Mouse (Mus musculus) kidney, postnatal 36 days (tissue): ENCODE data around the gene Tlx1.

Source experiments
- DNase-seq, 2 experiments: peaks; one replicate each; pipeline ENCODE4 v3.0.0; 2021 to 2022; ENCODE audit warnings: mixed read lengths in 2 of 2

The Tlx1 gene

DNA sequence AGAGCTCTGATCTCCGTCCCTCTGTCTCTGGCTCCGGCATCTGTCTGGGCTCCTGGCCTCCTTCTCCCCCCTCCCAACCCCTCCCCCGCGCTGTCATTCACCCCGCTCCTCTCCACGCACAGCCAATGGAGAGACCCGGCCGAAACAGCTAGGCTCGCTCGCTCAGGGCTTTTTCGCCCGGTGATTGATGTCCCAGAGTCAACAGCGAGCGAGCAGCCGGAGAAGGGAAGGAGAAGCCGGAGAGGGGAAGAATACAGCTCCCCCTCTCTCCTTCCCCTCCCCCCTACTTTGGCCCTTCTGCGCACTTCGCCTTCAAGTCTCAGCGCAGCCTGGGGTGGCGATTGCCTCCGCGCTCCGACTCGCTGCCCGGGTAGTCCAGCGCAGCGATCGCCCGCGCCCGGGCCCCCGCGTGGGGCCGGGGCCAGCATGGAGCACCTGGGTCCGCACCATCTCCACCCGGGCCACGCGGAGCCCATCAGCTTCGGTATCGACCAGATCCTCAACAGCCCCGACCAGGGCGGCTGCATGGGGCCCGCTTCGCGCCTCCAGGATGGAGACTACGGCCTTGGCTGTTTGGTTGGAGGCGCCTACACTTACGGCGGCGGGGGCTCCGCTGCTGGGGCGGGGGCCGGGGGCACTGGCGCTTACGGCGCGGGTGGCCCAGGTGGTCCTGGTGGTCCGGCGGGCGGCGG is at the start of gene Tlx1:
TSS of gene Tlx1 (plus strand) at position 191 of the 692 bp plus-strand sequence.
- no peak for DNase-seq

DNA sequence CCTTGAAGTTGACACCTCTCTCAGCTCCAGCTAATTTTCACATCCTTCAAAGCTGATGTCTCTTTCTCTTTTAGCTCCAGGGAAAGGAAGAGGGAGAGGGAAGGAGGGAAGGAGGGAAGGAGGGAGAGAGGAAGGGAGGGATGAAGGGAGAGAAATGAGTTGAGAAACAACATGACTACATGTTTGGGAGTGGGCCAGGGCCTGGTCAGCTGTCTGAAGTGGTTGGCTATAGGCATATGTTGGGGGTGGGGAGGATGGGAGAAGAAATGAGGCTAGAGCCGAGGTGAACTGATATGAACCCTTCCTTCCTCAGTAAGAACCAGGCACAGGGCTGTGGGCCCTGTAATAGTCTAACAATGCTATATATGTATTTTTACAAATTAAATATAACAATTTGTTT is 44.9 kb upstream of the Tlx1 start:
- DNase-seq: no peak

DNA sequence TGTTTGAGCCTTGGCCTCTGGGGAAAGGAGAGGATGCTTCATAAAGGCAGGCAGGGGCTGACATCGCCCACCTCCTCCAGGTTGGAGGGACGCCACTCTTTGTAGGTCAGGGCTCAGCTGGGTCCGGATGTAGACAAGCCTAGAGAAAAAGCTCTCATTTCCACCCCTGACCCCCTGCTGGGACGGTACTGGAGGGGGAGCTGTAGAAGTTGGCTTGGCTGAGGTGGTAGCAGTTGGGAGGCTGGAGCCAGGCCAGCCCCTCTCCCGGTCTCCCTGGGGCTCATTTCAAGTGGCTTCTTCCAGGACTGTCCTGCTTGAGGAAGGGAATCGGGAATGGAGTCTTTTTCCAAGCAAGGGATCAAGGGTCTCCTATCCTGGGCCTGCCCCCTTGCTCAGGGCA is 43.8 kb upstream of the Tlx1 start:
- no peak for DNase-seq

DNA sequence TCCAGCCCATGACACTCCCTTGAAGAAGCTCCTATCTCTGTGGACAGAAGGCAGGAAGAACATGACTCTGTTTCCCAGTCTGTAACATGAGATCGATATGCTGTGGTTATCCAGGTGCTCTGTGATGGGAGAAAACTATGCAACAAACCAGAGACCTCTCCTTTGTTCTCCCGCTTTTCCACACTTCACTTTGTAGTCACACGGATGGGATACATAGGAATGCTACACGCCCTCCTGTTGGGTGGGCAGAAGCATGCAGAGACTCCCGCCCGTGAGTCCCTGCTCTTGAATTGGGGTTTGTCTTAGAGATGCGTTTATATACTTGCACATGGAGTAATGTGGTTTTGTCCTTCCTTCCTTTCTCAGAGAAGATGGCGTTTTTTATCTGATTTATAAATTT is 39.8 kb upstream of the Tlx1 start:
- no peak for DNase-seq

DNA sequence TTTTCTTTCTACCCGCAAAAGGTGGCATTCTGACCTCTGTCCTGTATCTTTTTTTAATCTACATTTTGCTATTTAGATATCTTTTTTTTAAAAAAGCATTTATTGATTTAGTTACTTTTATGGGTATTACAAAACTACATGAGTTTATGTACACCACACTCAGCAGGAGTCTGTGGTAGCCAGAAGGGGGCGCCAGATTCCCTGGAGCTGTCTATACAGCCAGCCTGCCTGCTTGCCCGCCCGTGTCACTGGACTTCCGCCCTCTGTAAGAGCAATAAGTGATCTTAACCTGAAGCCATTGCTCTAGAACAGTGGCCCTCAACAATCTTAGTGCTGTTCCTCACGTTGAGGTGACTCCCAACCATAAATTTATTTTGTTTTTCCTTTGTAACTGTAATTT is 38.0 kb upstream of the Tlx1 start:
- DNase-seq: no peak

DNA sequence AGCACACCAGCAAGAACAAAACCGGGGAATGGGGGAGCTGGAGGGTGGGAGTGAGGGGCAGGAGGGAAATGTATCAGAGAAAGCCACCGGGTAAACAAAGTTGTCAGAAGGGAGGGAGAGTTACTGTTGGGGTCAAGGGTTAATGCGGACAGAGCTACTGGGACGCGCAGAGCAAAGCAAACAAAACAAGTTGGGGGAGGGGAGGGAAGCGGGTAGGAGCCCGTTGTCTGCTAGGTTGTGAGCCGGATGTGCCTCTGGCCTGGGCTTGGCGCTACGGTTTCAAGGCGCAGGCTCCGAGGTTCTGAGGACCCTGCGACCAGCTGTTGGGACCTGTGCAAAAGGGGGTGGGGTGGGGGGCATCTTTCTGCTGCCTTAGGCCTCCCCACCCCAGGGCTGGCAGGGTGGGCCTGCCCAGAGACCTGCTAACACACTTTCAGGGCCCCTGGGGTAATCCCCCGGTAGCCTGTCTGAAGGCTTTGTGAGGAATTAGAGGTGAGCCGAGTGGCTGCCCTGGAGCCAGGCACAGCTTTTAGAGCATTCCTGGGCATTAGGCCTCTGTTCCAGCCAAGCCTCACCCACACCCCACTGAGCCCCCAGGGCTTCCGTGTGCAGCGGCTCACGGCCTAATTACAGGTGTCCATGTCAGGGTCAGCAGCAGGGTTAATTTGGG is 36.6 kb upstream of the Tlx1 start:
- peak; percentile 25 to 32 for DNase-seq

DNA sequence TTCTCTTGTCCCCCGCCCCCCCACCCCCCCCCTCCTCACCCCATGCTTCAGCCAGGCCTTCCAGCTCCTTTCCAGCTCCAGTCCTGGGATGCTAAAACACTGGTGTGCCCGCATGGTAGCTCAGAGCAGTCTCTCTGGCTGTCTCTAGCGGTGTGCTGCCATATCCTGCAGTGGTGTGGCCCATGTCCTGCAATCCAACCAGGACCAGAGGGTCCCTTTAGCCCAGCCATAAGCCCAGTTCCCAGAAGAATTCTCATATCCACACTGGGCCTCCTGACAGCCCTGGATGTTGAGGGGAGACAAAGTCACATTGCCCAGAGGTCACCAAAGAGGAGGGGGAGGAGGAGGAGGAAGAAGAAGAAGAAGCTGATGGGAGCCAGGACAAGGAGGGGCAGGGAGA is 35.7 kb upstream of the Tlx1 start:
- no peak for DNase-seq

DNA sequence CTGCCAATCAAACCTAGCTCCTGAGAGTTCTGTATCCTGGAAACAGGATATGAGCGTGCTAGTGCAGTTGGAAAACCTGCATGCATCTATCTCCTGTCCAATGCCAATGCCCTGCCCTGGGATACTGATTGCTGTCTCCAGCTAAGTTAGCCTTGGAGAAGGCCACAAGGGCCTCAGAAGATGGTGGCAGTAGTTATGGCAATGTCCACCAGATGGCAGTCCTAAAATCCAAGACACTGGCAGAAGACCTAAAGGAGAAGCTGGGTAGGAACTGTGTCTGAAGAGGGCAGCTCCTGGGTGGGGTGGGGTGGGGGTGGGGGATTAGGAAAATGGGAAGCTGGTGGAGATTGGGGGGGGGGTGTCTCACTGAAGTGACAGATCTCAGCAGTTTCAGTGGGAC is 33.7 kb upstream of the Tlx1 start:
- DNase-seq: peak; percentile 46 to 77

DNA sequence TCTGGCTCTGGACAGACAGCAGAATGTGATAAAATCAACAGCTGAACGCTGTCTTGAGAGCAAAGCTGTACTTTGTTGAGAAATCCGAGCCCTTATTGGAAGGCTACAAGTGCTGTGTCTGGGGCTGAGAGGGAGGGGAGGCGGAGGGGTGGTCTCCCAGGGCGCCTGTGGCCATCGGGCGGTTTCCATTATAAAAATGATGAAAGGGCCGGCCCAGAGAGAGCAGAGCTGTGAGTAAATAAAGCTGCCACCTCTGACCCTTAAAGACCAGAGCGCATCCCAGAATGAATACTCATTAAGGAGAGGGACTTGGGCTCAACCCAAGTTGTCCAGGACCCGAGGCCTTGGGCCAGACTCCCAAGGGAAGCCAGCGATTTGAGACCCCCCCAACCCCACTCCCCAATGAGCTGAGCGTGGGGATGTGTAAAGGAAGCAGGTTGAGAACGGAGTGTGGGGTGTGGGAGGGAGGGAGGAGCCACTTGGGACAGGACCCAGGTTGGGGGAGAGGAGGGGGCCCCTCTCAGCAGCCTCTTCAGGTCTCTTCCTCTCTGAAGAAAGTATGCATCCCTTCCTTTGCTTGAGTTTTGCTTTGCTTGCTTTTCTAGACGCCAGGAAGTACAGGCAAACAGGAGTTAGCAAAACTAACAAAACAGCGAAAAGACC is 18.4 kb upstream of the Tlx1 start:
- DNase-seq: no peak

DNA sequence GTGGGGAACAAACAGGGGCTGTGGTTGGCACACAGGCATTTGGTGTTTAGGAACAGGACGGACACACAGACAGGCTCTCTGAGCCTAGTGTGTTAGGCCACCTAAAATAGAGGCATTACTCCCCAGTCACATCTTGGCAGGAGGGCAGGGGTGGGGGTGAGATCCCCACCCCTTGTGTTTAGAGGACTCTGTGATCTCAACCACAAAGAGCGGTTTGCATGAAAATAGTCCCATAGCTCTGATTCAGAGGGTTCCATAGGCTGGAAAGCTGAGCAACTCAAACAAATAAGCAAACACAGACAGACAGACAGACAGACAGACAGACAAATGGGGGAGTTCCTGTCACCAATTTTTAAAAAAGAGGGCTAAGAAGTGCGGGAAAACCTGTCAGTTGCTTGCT is 7.9 kb upstream of the Tlx1 start:
- no peak for DNase-seq

DNA sequence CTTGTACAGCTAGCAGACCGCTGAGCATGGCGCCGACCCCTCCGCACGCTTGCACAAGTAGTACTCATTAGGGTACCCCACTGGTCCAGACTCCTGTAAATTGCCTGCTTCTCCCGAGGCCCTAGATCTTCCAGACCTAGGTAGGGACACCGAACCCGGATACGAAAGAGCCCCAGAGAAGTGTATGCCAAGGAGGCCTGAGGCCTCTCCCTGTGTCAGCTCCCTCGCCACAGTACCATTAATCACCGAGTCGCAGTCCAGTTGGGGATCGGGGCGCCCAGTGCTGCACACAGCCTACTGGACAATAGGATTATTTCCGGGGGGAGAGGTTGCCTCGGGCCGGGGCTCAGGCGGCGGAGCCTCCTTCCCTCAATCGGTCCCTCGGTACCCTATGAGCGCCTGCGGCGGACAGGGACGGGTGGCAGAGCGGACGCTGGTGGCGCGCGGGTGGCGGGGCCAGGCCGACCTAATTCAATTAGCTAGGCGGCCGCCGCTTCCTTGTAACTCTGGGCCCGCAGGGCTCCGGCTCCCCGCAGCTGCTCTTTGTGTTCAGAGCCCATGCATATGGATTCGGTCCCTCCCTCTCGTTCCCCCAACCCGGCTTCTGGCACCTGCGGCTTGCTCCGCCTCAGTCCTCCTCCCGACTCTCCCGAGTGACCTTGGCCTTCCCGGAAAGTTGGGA is 7.1 kb upstream of the Tlx1 start:
- no peak for DNase-seq

DNA sequence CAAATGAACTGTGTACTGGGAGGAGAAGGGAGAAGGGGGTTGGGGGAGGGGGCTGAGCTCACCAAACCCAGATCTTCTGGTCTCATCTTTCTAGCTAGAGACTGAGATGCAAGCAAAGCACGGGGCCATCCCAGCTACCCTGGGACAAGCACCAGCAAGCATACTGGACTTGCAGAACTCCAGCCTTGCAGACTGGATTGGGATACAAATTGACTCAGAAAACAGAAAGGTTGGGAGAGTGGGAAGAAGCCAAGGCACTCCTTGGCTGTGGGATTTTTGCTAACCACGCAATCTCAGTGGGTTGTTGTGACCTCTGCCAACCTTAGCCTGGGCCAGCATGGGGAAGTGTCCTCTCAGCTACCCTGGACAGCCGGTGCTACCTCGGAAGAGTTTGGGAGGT is 3.4 kb upstream of the Tlx1 start:
- no peak for DNase-seq

DNA sequence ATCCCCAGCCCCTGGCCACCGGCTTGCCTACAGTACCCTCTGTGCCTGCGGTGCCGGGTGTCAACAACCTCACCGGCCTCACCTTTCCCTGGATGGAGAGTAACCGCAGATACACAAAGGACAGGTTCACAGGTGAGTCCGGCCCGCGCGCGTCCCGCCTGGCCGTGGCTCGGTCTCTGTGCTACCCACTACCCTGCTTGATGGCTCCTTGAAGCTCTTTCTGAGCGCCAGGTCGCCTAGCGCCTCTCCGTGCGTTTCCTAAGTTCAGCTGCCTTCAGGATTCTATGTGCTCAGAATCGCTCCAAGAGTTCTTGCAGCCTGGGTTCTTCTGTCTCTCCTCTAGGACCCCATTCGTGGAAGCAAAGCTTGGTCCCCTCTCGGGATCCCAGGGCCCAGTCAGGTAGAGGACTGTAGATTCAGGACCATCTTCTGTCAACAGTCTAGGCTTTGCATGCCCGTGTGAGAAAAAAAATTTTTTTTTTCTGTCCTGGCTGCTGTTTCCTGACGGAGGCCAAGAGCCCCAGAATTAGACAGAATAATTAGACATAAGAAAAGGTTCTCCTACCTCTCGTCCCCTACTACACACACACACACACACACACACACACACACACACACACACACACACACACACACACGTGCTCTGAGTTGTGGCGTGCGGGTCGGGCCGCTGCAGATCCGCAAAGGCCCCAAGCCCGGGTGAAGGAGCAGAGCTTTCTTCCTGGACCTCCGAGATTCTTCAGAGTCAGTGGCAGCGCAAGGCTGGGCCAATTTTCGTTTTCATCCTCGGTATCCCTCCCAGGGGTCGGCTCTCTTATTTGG is 1.1 kb downstream of the Tlx1 start:
- no peak for DNase-seq

DNA sequence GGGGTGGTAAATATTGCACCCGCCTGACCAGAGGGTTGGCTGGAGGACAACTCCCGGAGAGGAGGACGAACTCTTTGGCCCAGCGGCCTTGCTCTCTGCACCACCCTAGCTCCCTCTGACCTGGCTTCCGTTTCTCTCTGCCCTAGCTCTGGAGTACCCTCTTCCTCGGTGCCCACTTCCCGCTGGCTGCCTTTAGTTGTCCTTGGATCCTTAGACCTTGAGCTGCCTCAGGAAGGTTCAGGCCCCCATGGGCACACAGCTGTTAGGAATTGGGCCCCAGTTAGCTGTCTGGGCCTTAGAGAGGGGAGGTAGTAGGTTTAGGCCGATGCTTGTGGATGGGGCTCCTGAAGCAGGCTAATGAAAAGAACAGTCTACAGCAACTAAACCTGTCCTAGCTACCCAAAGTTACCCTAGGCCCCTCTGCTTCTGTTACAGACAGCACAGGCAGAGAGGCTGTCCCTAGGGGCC is 1.7 kb downstream of the Tlx1 start:
- DNase-seq: no peak

DNA sequence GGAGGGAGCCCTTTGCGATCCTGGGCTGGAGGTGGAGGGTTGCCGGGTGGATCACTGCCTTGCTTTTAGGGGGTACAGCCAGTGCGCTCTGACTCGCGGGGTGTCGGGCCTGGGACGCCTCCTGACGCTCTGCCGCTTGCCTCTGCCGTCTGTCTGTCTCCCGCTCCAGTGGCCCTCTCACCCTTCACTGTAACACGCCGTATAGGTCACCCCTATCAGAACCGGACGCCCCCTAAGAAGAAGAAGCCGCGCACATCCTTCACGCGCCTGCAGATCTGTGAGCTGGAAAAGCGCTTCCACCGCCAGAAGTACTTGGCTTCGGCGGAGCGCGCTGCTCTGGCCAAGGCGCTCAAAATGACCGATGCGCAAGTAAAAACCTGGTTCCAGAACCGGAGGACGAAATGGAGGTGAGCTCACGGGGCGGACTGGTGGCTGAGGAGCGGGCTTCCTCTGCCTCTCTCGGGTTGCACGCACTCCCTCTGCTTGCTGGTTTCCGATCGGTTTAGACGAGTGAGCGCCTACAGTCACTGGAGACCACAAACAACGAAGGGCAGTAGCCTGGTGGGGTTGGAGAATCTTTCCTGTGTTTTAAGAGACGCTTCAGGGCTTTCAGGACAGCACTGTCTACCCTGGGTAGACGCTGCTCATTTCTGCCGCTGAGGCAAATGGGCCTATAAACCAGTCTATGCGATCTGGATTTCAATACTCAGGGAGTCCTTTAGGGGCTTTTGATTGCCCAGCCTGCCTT is 3.0 kb downstream of the Tlx1 start:
- no peak for DNase-seq

DNA sequence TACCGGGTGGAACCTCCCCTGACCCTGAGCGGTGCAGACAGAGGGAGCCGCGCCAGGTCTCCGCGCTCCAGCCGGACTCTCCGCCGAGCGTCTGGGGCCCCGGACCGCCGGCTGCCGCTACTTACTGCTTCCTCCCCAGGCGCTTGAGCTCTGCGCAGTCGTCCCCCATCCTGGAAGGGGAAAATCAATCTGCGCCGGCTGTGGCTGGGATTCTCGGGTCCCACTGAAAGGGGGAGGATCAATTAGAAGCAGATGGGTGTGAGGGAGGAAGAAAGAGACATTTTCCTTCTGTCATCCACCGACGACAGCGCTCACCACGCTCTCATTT is 3.5 kb downstream of the Tlx1 start:
- no peak for DNase-seq

DNA sequence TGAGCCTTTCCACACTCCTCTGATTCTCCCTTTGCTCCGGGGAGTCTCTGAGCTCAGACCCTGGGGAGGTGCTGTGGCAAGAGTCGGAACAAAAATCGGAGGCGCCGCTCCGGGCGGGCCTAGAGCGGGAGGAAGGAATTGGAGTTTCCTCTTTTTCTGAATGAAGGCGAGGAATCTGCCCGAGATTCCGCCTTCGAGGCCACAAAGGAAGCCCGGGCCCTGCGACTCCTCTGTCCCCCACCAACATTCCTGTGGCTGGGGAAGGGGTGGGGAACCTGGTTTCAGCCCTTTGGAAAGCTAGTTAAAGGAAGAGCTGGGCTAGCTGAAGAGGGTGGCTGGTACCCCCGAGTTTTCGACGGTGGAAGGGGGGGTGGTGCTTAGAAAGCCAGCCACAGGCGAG is 4.0 kb downstream of the Tlx1 start:
- no peak for DNase-seq

DNA sequence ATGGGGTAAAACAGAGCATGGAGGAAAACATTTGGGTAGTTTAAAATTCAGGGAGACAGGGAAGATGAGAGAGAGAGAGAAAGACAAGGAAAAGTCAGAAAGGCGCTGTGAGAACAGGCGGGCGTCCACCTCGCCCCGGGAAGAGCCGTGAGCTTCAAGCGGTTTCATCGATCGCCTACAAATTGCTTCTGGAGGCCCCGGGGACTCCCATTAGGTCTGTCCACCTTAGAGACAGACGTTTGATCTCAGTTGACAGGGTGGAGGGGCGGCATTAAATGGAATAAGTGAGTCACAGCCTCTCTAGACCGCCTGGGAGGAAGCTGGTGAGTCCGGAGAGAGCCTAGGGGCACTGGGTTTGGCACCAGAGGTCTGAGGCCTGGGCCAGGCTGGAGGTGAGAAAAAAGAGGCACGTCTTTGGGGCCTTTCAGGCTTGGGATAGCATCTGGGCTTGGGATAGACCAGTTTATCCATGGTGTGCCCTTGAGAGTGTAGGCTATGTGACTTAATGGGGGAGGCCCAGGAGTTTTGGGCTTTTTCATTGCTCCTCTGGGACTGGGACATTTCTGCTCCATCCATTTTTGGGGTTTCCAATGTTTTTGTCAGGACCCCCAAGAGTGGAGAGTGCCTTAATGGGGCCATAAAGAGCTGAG is 4.8 kb downstream of the Tlx1 start:
- no peak for DNase-seq

DNA sequence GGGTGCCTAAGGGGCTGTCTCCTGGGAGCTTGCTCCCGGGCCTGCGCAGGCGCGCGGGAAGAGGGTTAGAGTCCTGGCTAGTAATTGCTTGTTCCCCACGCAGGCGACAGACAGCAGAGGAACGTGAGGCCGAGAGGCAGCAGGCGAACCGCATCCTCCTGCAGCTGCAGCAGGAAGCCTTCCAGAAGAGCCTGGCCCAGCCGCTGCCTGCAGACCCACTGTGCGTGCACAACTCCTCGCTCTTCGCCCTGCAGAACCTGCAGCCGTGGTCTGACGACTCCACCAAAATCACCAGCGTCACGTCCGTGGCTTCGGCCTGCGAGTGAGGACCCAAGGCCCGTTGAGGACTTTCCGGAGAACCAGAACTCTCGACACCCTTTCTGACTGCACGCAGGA is 5.3 kb downstream of the Tlx1 start:
- no peak for DNase-seq

DNA sequence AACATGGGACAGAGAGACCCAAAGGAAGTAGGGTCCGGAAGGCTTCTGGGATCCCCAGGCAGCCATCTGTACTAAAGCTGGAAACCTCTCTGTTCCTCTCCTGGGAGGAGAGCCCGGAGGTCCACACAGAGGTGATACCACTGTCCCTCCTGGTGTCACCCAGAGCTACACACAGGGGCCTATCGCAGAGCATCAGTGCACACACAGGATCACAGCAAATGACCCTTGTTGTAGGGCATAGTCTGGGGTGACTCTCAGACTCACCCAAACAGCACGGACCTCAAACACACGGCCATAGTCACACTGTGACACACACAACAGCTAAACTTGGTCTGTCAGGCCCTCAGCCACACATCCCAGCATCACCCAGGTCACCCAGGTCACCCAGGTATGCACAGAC is 5.9 kb downstream of the Tlx1 start:
- DNase-seq: no peak

DNA sequence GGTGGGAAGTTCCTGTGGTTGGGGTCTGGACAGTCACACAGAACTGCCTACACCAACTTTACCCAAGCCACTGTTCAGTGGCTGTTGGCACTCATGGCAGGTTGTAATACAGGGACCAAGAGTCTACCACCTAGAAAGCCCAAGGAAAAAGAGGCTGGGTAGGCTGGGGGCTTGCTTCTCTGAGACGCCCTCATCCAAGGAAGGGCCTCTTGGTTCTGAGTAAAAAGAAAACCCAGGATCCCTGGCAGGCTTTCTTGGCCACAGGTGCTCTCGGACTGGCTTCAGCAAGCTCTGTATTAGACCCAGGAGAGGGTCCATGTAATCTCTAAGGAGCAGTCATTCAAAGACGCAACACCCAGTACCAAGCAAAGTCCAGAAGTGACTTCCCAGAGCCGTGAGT is 7.7 kb downstream of the Tlx1 start:
- DNase-seq: no peak

DNA sequence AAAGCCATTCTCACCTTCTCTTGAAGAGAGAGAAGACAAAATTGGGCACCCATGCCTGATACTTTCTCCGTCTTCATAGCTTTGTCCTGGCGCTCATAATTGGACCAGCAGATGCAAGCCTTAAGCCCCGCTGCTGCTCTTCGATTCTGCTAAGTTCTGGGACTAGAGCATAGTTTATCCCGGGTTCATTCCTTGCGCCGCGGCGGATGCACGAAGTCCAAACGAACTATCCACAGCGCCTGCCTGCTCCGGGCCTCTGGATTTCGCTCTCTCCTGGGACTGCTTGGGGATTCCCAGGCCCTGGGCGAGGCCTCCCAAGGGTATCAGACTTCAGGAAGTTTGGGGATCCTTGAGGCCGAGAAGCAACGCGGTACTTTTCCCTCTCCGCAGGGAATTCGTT is 8.4 kb downstream of the Tlx1 start:
- no peak for DNase-seq
